Mouse (Mus musculus) liver, embryonic 14.5 days (tissue): Measurements from ENCODE around the gene Fshr. TPM values are rescaled to one million over a fixed set of nuclear protein-coding genes. Genes with fewer than 3 reads are reported as not detected.
"Not testable (repeated sequence)": the region's sequence is repeated elsewhere in the genome, so short reads cannot be mapped to it uniquely, and the experiment has no call there.

Experiments used
- ATAC-seq: fragments of 200-750 bp; cut with Nextera tagmentation; 2 replicates; pipeline ENCODE4 v1.8.0; 2017; ENCODE audit warnings: moderate number of reproducible peaks, mild to moderate bottlenecking, moderate library complexity; ENCODE audit not compliant: insufficient read depth
- DNase-seq, 3 experiments: peaks; one replicate each; pipeline ENCODE4 v3.0.0-alpha.2; 2012 to 2013; ENCODE audit warnings: low read depth in 3 of 3, low spot score in 3 of 3
- H3K27ac ChIP-seq: fragments of 300-500 bp; sonication (generic); 2 replicates; pipeline ENCODE4 v1.5.1; 2014; ENCODE audit warnings: moderate library complexity, mild to moderate bottlenecking, control low read depth, inconsistent platforms
- H3K27me3 ChIP-seq: fragments of 300-500 bp; sonication (generic); 2 replicates; pipeline ENCODE4 v1.6.1; 2014; ENCODE audit warnings: mild to moderate bottlenecking, low read length, moderate library complexity; ENCODE audit not compliant: control insufficient read depth, insufficient read depth
- H3K36me3 ChIP-seq: fragments of 300-500 bp; sonication (generic); replicated peaks from 2 replicates; pipeline ENCODE4 v1.6.1; 2014; ENCODE audit warnings: low read depth; ENCODE audit not compliant: control insufficient read depth, insufficient read depth
- H3K4me1 ChIP-seq, 2 experiments: fragments of 200-500 bp in 1 of 2; fragments of 300-500 bp in 1 of 2; sonication (generic) in 1 of 2; replicated peaks; 2 replicates each; pipeline ENCODE4 v1.6.1; 2012 to 2014; ENCODE audit warnings: antibody characterized with exemption in 1 of 2, inconsistent platforms in 1 of 2, low read length in 1 of 2; ENCODE audit not compliant: control insufficient read depth in 2 of 2, insufficient read depth in 2 of 2
- H3K4me2 ChIP-seq: fragments of 300-500 bp; sonication (generic); 2 replicates; pipeline ENCODE4 v1.6.1; 2014; ENCODE audit warnings: low read depth, mild to moderate bottlenecking, control low read depth, moderate library complexity
- H3K4me3 ChIP-seq, 2 experiments: fragments of 200-500 bp in 1 of 2; fragments of 300-500 bp in 1 of 2; sonication (generic) in 1 of 2; 2 replicates each; pipeline ENCODE4 v1.5.1; 2012 to 2014; ENCODE audit warnings: low read depth in 2 of 2, low read length in 2 of 2, mild to moderate bottlenecking in 2 of 2, control low read depth in 1 of 2, inconsistent platforms in 1 of 2, moderate library complexity in 1 of 2; ENCODE audit not compliant: insufficient read depth in 1 of 2
- H3K9ac ChIP-seq: fragments of 300-500 bp; sonication (generic); replicated peaks from 2 replicates; pipeline ENCODE4 v1.6.1; 2014; ENCODE audit warnings: mild to moderate bottlenecking, control low read depth, moderate library complexity
- H3K9me3 ChIP-seq: fragments of 300-500 bp; sonication (generic); 2 replicates; pipeline ENCODE4 v1.6.1; 2016; ENCODE audit warnings: low read length, mixed read lengths; ENCODE audit not compliant: control insufficient read depth
- CTCF ChIP-seq: IDR thresholded peaks from 2 replicates; pipeline ENCODE4 v1.5.1; 2016; ENCODE audit warnings: antibody characterized with exemption, low read depth, control low read depth
- EP300 ChIP-seq: IDR thresholded peaks from 2 replicates; pipeline ENCODE4 v1.6.1; 2016; ENCODE audit warnings: antibody characterized with exemption, low read depth
- WGBS: fragments of 180-500 bp; shearing (Covaris S2); extraction: QIAGEN DNeasy Blood & Tissue Kit; methylation state at CpG from one replicate; pipeline ENCODE4 v1.1.7; 2014; ENCODE audit not compliant: insufficient replicate concordance; 5-methylcytosine and 5-hydroxymethylcytosine counted together
- polyA plus RNA-seq, 2 experiments: library from polyadenylated mRNA; depleted of rRNA in 1 of 2; stranded (reverse) in 1 of 2; unstranded in 1 of 2; fragments of >200 nt; fragmentation: Nextera tagmentation in 1 of 2; extraction: Ambion mirVana in 1 of 2; gene quantifications; 2 replicates each; pipeline versions ENCODE4 v1.2.1 to v1.2.3; 2012 to 2014

Fshr gene
- polyA plus RNA-seq (2012; rRNA removed) (not detected in 2 replicates), polyA plus RNA-seq (2014; fragmentation: Nextera tagmentation; extraction: Ambion mirVana) (not detected in 2 replicates)

DNA sequence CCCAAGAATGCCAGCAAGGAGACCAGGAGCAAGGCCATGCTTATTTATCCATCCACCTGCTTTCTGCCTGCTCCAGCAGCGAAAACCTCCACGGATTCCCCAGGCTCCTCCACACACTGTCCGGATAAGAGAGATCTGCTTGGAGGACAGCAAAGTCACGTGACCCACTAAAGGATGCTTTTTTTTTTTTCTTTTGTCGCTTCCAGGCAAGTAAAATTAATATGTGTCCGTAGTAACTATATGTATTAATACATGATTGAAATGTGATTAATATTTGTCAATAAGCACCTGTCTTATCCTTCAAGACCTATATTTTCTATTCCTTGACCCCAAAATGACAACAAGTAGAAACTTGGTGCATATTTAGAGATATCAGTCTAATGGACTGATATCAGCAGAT is at the start of gene Fshr:
Gene Fshr, minus strand, starts transcription at position 101 of the 400 bp plus-strand sequence.
- WGBS: 62% methylated on average over 6 of the region's 6 CpGs
- no peak for DNase-seq

DNA sequence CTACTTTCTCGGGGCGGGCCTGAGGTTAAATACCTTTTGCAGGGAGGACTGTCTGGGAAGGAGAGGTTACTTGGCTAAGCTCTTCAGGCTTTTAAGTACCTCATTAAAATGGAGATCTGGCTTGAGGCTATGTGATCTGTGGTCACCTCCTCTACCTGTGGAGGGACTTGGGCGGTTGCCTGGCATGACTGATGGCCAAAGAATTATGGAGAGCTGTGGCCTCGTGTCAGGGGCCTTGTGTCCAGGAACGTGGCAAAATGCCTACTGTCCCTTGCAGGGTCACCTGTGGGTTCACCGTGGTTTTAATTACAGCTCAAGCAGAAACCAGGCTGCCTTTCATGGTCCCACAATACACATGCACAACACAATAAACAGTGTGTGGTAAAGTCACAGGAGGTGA is 1.7 kb upstream of the Fshr start:
- 60% methylated on average over 6 of the region's 6 CpGs for WGBS
- H3K9me3 ChIP-seq: no peaks in the 10 kb centered on the region
- no peak for TF ChIP-seq EP300
- TF ChIP-seq CTCF: no peak

More for the DNA sequence above, at the start of gene Fshr:
- H3K9ac ChIP-seq: no peak within 1 kb of the TSS
- TF ChIP-seq CTCF (no peak), EP300 (no peak)
- no peak within 1 kb of the TSS for H3K27ac ChIP-seq
- H3K4me2 ChIP-seq: no peak within 1 kb of the TSS
- no peaks in the 10 kb centered on the region for H3K27me3 ChIP-seq
- no peaks in the 10 kb centered on the region for H3K4me1 ChIP-seq
- H3K9me3 ChIP-seq: no peaks in the 10 kb centered on the region
- ATAC-seq: no peak
- H3K4me3 ChIP-seq: no peak within 1 kb of the TSS
- H3K36me3 ChIP-seq: no peaks in the 10 kb centered on the region

DNA sequence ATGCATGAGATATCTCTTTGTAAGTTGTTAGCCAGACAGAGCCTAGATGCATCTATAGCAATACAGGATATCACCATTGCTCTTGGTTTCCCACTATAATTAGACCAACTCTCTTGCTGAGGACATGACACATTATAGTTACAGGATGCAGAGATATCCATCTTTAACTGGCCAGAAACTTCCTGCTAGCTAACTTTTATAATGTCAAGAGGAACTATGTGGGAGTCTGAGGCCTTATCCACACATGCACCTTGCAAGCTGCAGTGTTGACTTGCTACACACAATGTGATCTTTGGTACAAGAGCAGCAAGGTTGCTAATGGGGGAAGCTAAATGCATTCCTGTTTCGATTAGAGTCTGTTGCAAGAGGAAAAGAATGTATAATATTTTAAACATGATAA is 26.9 kb downstream of the Fshr start:
- H3K4me3 ChIP-seq: no peak overlapping the region
- no peaks in the 10 kb centered on the region for H3K27me3 ChIP-seq
- no peak for TF ChIP-seq EP300
- no peak for TF ChIP-seq CTCF
- H3K27ac ChIP-seq: no peak overlapping the region
- 9% methylated on average over 1 of the region's 1 CpGs for WGBS
- no peaks in the 10 kb centered on the region for H3K4me1 ChIP-seq
- H3K36me3 ChIP-seq: no peaks in the 10 kb centered on the region
- ATAC-seq (no peak), DNase-seq (no peak)
- no peak overlapping the region for H3K9ac ChIP-seq
- no peak overlapping the region for H3K4me2 ChIP-seq
- no peaks in the 10 kb centered on the region for H3K9me3 ChIP-seq

More for the DNA sequence above, 1.7 kb upstream of the Fshr start:
- no peak overlapping the region for H3K4me2 ChIP-seq
- H3K27me3 ChIP-seq: no peaks in the 10 kb centered on the region
- ATAC-seq: no peak
- H3K4me1 ChIP-seq: no peaks in the 10 kb centered on the region
- DNase-seq: no peak
- no peaks in the 10 kb centered on the region for H3K36me3 ChIP-seq
- no peak overlapping the region for H3K27ac ChIP-seq
- no peak overlapping the region for H3K4me3 ChIP-seq
- no peak overlapping the region for H3K9ac ChIP-seq

DNA sequence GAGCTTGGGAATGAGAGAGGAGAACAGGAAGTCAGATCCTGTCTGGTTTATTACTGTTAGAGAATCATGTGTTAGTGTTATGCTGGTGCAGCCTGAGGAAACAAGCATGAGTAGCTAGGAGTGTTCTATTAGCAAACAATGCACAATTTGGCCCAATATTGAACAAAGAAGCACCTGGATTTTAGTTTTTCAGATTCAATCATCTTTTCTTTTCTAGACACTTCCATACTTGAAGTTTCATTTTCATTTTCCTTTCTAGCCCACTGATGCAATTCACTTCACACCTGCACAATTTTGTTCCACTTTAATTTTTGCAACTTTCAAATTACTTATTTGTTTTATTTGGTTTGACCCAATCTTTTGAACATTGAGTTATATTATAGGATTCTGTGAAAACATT is 35.7 kb downstream of the Fshr start:
- no peak overlapping the region for H3K4me2 ChIP-seq
- no peaks in the 10 kb centered on the region for H3K9me3 ChIP-seq
- H3K36me3 ChIP-seq: no peaks in the 10 kb centered on the region
- ATAC-seq: no peak
- no peak overlapping the region for H3K4me3 ChIP-seq
- DNase-seq: no peak
- TF ChIP-seq EP300 (no peak), CTCF (no peak)
- no peak overlapping the region for H3K9ac ChIP-seq
- H3K27ac ChIP-seq: no peak overlapping the region
- H3K27me3 ChIP-seq: no peaks in the 10 kb centered on the region
- no peaks in the 10 kb centered on the region for H3K4me1 ChIP-seq

DNA sequence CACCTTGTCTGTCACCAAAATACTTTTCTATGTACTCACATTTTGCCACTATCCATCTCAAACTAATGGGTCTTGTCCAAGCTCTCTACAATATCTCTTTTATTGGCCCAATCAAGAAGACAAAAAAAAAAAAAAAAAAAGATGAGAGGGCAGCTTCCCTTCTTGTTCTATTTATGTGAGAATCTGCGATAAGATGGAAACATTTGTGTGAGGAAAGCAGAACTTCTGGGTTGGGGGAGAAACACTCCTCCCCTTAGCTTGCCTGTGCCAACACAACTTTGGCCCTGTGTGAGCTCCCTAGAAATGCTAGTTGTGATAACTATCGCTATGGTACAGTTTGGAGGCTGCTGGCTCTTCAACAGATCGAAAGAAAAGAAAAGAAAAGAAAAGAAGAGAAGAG is 38.0 kb downstream of the Fshr start:
- 61% methylated on average over 3 of the region's 3 CpGs for WGBS
- Histone ChIP-seq H3K27me3 (no peaks in the 10 kb centered on the region), H3K4me1 (no peaks in the 10 kb centered on the region), H3K27ac (no peak overlapping the region), H3K9me3 (no peaks in the 10 kb centered on the region), H3K4me3 (no peak overlapping the region), H3K4me2 (no peak overlapping the region), H3K36me3 (no peaks in the 10 kb centered on the region), H3K9ac (no peak overlapping the region)
- DNase-seq: no peak
- ATAC-seq: no peak
- TF ChIP-seq CTCF: no peak
- no peak for TF ChIP-seq EP300

DNA sequence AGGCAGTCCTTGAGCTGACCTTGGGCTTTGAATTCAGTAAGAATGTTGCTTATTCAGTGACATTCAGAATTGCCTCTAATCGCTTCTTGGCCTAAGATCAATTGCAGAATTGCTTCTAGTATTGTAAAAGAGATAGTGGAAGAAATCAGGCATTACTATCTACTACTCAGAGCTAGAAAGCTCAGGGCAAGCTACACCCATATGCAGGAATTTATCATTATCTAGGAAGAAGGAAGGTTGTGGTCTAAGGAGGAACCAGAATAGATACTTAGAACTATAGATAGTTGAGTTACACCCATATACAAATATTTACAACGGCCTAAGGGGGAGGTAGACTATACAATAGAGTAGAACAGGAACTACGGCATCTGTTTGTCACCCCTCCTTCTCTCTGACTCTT is 41.1 kb downstream of the Fshr start:
- not testable (repeated sequence) for H3K4me2 ChIP-seq, H3K27ac ChIP-seq, DNase-seq, H3K9ac ChIP-seq, H3K27me3 ChIP-seq, H3K4me1 ChIP-seq, H3K36me3 ChIP-seq, ATAC-seq, H3K9me3 ChIP-seq, H3K4me3 ChIP-seq
- WGBS: 56% methylated on average over 3 of the region's 3 CpGs
